Mouse (Mus musculus) lung, embryonic 14.5 days (tissue): Measurements from ENCODE around the gene Ski. TPM values are rescaled to one million over a fixed set of nuclear protein-coding genes. Genes with fewer than 3 reads are reported as not detected.

Experiments
- ATAC-seq: fragments of 200-750 bp; cut with Nextera tagmentation; 2 replicates; pipeline ENCODE4 v1.8.0; 2017; ENCODE audit warnings: mild to moderate bottlenecking, moderate TSS enrichment, moderate library complexity; ENCODE audit not compliant: insufficient read depth
- DNase-seq: peaks from one replicate; pipeline ENCODE4 v3.0.0-alpha.2; 2015
- H3K27ac ChIP-seq: fragments of 300-500 bp; sonication (generic); 2 replicates; pipeline ENCODE4 v1.5.1; 2014; ENCODE audit warnings: low read depth, mild to moderate bottlenecking, moderate library complexity
- H3K27me3 ChIP-seq: fragments of 300-500 bp; sonication (generic); 2 replicates; pipeline ENCODE4 v1.6.1; 2014; ENCODE audit warnings: low read length, control low read depth; ENCODE audit not compliant: insufficient read depth
- H3K36me3 ChIP-seq: fragments of 300-500 bp; sonication (generic); 2 replicates; pipeline ENCODE4 v1.6.1; 2014; ENCODE audit warnings: control low read depth; ENCODE audit not compliant: insufficient read depth
- H3K4me1 ChIP-seq: fragments of 300-500 bp; sonication (generic); 2 replicates; pipeline ENCODE4 v1.6.1; 2014; ENCODE audit warnings: antibody characterized with exemption, control low read depth; ENCODE audit not compliant: insufficient read depth
- H3K4me2 ChIP-seq: fragments of 300-500 bp; sonication (generic); 2 replicates; pipeline ENCODE4 v1.6.1; 2014; ENCODE audit warnings: mild to moderate bottlenecking
- H3K4me3 ChIP-seq: fragments of 300-500 bp; sonication (generic); 2 replicates; pipeline ENCODE4 v1.5.1; 2014; ENCODE audit warnings: low read depth, low read length
- H3K9ac ChIP-seq: fragments of 300-500 bp; sonication (generic); 2 replicates; pipeline ENCODE4 v1.6.1; 2014
- H3K9me3 ChIP-seq: fragments of 300-500 bp; sonication (generic); 2 replicates; pipeline ENCODE4 v1.6.1; 2016; ENCODE audit warnings: low read depth, low read length, control low read depth
- CTCF ChIP-seq: IDR thresholded peaks from 2 replicates; pipeline ENCODE4 v1.5.1; 2016; ENCODE audit warnings: antibody characterized with exemption, low read depth
- WGBS: fragments of 180-500 bp; shearing (Covaris S2); extraction: QIAGEN DNeasy Blood & Tissue Kit; methylation state at CpG from one replicate; pipeline ENCODE4 v1.1.7; 2014; 5-methylcytosine and 5-hydroxymethylcytosine counted together
- polyA plus RNA-seq: library from polyadenylated mRNA; unstranded; fragments of >200 nt; fragmentation: Nextera tagmentation; extraction: Ambion mirVana; gene quantifications from 2 replicates; pipeline ENCODE4 v1.2.1, GENCODE M21; 2014

Ski gene
- polyA plus RNA-seq, 1 experiment from 2014 or later, result 23.7 TPM

DNA sequence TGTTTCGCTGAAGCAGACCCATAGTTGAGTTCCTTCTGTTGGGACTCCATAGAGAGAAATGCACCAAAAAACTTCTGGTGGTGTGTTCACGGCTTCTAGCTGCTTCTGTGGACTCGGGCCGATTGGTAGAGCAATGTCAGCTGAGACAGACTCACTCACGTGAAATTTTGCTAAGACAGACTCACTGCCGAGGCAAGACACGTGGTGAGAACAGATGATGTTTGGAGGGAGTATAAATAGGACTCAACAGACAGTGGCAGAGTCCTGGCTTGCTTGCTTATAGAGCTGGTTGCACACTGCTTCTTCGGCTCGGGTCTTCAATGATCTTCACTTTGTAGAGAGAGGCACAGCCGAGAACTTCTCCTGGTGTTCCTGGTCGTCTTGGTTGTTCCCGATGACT, 20.8 kb upstream of the Ski start:
- Histone ChIP-seq H3K27me3 (no peaks in the 10 kb centered on the region), H3K9me3 (no peaks in the 10 kb centered on the region), H3K4me3 (no peak overlapping the region), H3K4me2 (no peak overlapping the region), H3K4me1 (no peaks in the 10 kb centered on the region), H3K27ac (no peak overlapping the region), H3K36me3 (no peaks in the 10 kb centered on the region), H3K9ac (no peak overlapping the region)
- DNase-seq, result no peak
- WGBS, result 82% methylated on average over 12 of the region's 12 CpGs
- ATAC-seq, result no peak
- no peak for TF ChIP-seq CTCF

DNA sequence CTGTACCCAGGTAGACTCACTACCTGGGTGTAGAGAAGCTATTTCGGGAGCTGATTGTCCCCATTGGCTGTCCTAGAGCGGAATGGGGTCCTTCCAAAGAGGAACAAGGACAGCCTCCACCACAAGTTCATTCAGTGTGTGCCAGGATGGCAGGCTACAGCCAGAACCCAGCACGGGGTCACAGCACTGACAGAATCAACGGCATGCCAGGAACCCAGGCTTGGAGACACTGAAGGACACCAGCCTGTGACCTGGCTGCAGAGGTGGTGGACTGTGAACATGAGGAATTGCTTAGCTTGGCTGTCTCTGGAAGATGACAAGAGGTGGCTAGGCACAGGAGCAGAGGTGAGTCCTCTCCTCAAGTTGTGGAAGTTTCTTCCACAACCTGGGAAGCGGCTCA, 19.9 kb upstream of the Ski start:
- Histone ChIP-seq H3K36me3 (no peaks in the 10 kb centered on the region), H3K4me1 (no peaks in the 10 kb centered on the region), H3K9ac (no peak overlapping the region), H3K4me3 (no peak overlapping the region), H3K27ac (no peak overlapping the region), H3K4me2 (no peak overlapping the region), H3K9me3 (no peaks in the 10 kb centered on the region), H3K27me3 (no peaks in the 10 kb centered on the region)
- 83% methylated on average over 5 of the region's 5 CpGs for WGBS
- no peak for TF ChIP-seq CTCF
- ATAC-seq (no peak), DNase-seq (no peak)

DNA sequence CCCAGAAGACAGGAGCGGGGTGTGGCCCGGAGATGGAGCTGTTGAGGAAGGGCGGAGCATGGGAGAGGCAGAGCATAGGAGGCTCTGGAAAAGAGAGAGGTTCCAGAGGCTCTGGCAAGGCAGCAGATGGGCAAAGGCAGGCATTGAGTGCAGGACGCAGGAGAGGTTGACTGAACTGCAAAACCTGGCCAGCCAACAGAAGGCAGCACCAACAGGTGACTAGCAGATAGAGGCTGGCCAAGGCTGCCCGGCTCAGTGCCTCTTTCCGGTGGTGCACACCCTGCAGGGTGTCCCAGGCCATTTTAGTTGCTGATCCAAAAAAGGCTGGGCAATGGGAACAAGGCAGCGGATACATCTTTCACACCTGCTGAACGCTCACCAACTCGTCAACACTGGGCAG, 19.4 kb upstream of the Ski start:
- Histone ChIP-seq H3K36me3 (no peaks in the 10 kb centered on the region), H3K9ac (no peak overlapping the region), H3K9me3 (no peaks in the 10 kb centered on the region), H3K4me3 (no peak overlapping the region), H3K4me1 (no peaks in the 10 kb centered on the region), H3K27me3 (no peaks in the 10 kb centered on the region), H3K27ac (no peak overlapping the region), H3K4me2 (no peak overlapping the region)
- no peak for TF ChIP-seq CTCF
- ATAC-seq, result no peak
- WGBS, result 74% methylated on average over 9 of the region's 9 CpGs
- DNase-seq, result no peak

DNA sequence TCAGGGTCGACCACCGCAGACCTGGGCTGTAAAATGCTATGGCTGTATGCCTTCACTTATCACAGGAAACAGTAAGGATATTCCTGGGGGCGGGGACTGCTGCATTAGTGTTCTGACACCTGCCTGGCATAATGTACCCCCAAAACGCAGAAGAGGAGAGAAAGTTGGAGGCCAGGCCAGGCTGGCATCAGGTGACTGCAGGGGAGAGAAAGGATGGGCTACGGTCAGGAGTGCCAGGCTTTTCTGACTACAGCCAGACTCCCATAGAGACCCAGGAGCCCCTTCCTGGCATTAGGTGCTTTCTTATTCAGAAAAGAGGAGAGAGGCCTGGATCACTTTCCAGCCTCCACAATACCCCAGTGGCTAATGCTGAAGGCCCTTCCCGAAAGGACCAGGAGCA, 17.1 kb upstream of the Ski start:
- no peaks in the 10 kb centered on the region for H3K27me3 ChIP-seq
- 58% methylated on average over 6 of the region's 6 CpGs for WGBS
- H3K9ac ChIP-seq, result no peak overlapping the region

DNA sequence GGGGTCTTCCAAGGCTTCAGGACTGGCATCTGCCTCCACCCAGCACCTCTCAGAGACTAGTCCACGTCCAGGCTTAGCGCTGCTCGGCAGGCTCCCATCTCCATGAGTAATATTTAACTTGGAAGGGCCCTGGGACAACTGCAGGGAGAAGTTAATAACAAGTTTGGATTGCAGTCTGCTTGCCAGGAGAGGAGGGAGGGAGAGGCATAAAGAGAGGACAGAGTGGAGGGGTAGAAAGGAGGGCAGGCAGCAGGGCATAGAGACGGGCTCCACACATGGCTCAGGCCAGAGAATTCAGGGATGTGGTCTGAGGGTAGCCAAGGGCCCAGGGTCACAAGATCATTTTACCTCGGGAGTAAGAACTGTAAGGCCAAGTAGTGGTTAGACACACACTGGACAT, 15.9 kb upstream of the Ski start:
- Histone ChIP-seq H3K27ac (peak overlapping the region; percentile 99), H3K9me3 (no peaks in the 10 kb centered on the region), H3K9ac (no peak overlapping the region), H3K36me3 (no peaks in the 10 kb centered on the region), H3K4me3 (no peak overlapping the region), H3K4me1 (peaks cover 34% of the 10 kb centered on the region), H3K4me2 (no peak overlapping the region), H3K27me3 (no peaks in the 10 kb centered on the region)
- ATAC-seq, result no peak
- TF ChIP-seq CTCF, result no peak
- peak; percentile 41 for DNase-seq
- WGBS, result 50% methylated on average over 5 of the region's 5 CpGs

More for the DNA sequence above, 17.1 kb upstream of the Ski start:
- no peaks in the 10 kb centered on the region for H3K9me3 ChIP-seq
- H3K36me3 ChIP-seq, result no peaks in the 10 kb centered on the region
- no peak overlapping the region for H3K27ac ChIP-seq
- no peak for DNase-seq
- no peak overlapping the region for H3K4me2 ChIP-seq
- ATAC-seq, result no peak
- H3K4me3 ChIP-seq, result no peak overlapping the region
- peaks cover 22% of the 10 kb centered on the region for H3K4me1 ChIP-seq
- TF ChIP-seq CTCF, result no peak

DNA sequence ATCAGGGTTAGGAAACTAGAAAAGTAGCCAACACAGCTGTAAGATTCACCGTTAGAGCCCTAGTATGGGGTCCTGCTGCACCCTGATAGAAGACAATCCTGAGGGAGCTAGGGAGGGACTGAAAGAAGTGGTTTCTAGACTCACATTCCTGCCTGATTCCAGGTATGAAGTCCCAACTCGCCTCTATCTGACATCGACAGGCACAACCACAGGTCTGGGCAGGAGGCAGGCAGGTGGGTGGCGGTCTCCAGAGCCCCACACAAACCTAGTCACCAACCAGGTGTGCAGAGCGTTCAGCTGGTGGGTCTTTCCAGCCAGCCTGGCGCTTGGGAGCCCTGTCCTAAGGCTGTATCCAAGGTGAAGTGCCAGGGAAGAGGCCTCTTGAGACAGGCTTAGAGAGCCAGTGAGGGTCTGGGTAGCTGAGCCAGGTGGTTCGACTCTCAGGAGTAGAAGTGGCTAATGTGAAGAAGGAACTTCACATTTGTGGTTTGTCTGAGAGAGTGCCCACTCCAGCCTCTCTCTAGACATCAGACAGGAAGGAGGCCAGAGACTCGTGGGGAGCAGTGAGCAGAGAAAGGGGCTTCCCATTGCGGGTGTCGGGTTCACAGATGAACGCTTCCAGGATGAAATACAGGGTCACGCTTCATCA, 14.5 kb upstream of the Ski start:
- 62% methylated on average over 12 of the region's 12 CpGs for WGBS
- no peak overlapping the region for H3K4me2 ChIP-seq
- H3K9me3 ChIP-seq, result no peaks in the 10 kb centered on the region
- no peak for TF ChIP-seq CTCF
- ATAC-seq, result no peak
- H3K4me1 ChIP-seq, result peaks cover 36% of the 10 kb centered on the region
- peak; percentile 62 for DNase-seq
- no peak overlapping the region for H3K4me3 ChIP-seq
- H3K36me3 ChIP-seq, result no peaks in the 10 kb centered on the region
- H3K27me3 ChIP-seq, result no peaks in the 10 kb centered on the region
- H3K27ac ChIP-seq, result peak overlapping the region; percentile 99
- no peak overlapping the region; the same call in 1 of the 2 replicates for H3K9ac ChIP-seq

DNA sequence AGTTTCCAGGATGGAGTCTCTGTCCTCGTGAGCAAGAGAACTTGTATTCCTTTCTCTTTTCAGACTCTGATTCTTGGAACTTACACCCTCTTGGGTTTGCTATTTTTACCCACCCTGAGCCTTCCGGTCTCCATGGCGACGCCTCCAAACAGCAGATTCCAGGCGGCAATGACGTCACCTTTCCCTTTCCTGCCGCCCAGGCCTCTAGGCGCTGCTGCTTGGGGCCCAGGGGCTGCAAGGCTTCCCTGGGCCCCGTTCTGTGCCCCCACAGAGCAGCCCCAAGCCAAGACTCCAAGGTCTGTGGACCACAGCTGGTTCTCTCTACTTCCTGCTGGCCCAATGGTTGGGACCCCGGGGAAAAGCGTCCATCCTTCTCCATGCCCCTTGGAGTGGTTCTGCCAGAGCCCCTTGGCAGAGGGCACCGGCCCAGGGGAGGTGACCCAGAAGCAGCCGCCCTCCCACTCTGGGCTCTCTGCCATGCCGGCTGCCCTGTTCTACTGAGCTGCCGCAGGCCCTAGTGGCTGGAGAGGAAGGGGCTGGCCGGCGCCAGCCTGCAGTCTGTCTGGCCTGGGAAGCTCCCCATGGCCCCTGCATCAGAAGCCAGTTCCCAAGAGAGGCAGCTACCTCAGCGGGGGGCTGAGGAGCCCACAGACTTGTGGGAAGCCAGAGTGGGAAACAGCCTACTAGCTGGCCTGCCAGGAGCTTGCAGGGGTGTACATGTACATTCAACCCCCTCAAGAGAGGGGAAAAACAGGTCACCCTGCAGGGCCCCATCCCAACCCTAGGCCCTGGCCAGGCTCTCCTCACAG, 13.1 kb upstream of the Ski start:
- TF ChIP-seq CTCF, result peak; percentile 39; the same call in 1 of the 2 replicates
- peak; percentile 98 for DNase-seq
- peak overlapping the region; percentile 99 for H3K27ac ChIP-seq
- no peaks in the 10 kb centered on the region for H3K36me3 ChIP-seq
- peak overlapping the region; percentile 44 for H3K9ac ChIP-seq
- peaks cover 36% of the 10 kb centered on the region for H3K4me1 ChIP-seq
- H3K27me3 ChIP-seq, result no peaks in the 10 kb centered on the region
- WGBS, result 6% methylated on average over 18 of the region's 18 CpGs
- ATAC-seq, result peak; percentile 84
- peak overlapping the region; percentile 3; the same call in 1 of the 2 replicates for H3K4me3 ChIP-seq
- H3K4me2 ChIP-seq, result peak overlapping the region; percentile 51
- no peaks in the 10 kb centered on the region for H3K9me3 ChIP-seq
